Mouse (Mus musculus): ENCODE measurements around the gene Vstm2l.

DNA sequence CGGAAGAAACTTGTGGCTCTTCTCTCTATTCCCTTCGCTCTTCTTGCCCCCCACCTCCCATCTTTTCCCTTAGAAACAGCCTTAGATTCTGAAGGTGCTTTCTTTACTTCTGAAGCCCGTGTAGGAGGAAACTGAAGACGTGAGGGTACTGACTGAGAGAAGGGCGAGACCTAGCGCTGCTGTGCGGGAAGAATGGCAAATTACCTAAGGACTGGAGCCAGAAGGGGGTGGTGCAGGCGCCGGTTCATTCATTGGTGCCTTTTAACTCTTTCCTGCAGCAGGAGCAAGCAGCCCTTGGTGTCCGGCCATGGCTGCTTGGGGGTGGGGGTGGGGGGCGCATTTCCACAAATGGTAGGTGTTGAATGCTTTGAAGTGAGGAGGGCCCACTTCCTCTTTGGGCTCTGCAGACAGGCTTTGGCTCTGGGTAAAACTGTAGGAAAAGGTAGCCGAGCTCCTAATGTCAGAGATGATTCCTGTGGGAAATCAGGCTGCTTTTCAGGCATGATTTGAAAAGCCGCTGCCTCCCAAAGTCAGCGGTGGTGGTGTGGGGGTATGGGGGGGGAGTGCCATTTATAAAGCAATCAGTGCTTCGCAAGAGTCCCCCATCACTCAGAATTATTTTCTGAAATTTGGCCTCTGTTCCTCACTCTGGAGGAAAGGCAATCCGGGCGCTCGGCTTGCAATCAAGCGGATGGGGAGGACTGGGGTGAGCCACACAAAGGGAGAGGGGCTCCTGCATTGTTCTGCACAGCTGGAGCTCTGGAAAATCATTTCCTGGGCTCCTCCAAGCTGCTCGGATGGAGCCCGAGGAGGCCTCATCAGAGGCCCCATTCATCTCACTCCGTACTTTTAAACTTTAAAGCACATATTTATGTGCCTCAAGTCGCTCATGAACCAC is 60.4 kb downstream of the Vstm2l start:
- TF ChIP-seq POLR2A (IDR thresholded peaks at IDR 0.05; ENCODE audit: insufficient read depth, low read length) (no peak), CTCF (IDR thresholded peaks at IDR 0.05; ENCODE audit: low read depth, low read length) (no peak), EP300 (IDR thresholded peaks at IDR 0.05; ENCODE audit: insufficient read depth, low read depth, low read length) (no peak)

Data from ES-Bruce4 (cell line).